Mouse (Mus musculus): ENCODE results near the gene Taok2.

- TF ChIP-seq CTCF (IDR thresholded peaks at IDR 0.05; ENCODE audit: low read depth) (no peak), EP300 (optimal IDR thresholded peaks at IDR 0.05) (no peak)
These were observed 41.2 kb downstream of the Taok2 start for GRCm38 (mm10) chr7:126843276-126843675.
